In the genomic region with DNA sequence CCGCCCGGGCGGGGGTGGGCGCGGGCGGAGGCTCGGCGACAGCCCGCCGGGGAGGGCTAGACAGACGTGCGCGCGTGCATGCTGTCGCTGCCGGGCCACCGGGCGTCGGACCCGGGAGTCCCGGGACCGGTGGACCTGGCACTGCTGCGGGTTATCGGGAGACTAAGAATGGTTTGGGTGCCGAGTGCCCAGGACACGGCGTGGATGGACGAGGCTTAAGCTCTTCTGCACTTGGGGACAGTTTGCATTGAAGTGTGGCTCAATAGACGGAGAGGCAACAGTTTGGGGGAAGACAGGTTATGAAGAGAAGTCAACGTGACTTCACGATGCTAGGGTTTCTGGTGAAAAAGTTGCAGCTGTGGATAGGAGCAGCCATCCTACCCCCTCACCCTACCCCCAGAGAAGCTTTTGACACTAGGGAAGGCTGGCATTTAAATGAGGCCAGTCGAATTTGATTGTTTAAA, we compare ENCODE assay signal across 8 mouse cellular contexts. TPM values are rescaled to one million over a fixed set of nuclear protein-coding genes. Genes with fewer than 3 reads are reported as not detected.
DNase-seq lines count a peak whose midpoint lies in the region; ATAC-seq lines count a peak whose summit lies in the region.

No protein-coding gene starts in this region.

- peak overlapping the region; percentile 87 for H3K4me3 ChIP-seq in forebrain, embryonic 10.5 days
- H3K4me3 ChIP-seq in limb, embryonic 11.5 days (ENCODE audit: low read depth, low read length), result peak overlapping the region; percentile 74
- H3K4me3 ChIP-seq in neural tube, embryonic 12.5 days, result peak overlapping the region; percentile 95

- peak overlapping the region; percentile 89 for H3K9ac ChIP-seq in limb, embryonic 11.5 days (ENCODE audit: low read length)
- peak overlapping the region; percentile 94 for H3K9ac ChIP-seq in neural tube, embryonic 12.5 days

- H3K4me2 ChIP-seq in limb, embryonic 11.5 days (ENCODE audit: low read depth, severe bottlenecking), result peak overlapping the region; percentile 72
- peak overlapping the region; percentile 78 for H3K4me2 ChIP-seq in neural tube, embryonic 12.5 days (replicated peaks)

- no peaks in the 10 kb centered on the region for H3K9me3 ChIP-seq in forebrain, embryonic 10.5 days
- no peaks in the 10 kb centered on the region for H3K9me3 ChIP-seq in limb, embryonic 11.5 days (ENCODE audit: control insufficient read depth, low read length)
- no peaks in the 10 kb centered on the region for H3K9me3 ChIP-seq in neural tube, embryonic 12.5 days

- peaks cover 46% of the 10 kb centered on the region for H3K4me1 ChIP-seq in forebrain, embryonic 10.5 days
- H3K4me1 ChIP-seq in limb, embryonic 11.5 days (ENCODE audit: control insufficient read depth, insufficient read depth, low read length), result peaks cover 15% of the 10 kb centered on the region
- H3K4me1 ChIP-seq in neural tube, embryonic 12.5 days, result peaks cover 26% of the 10 kb centered on the region

- H3K27me3 ChIP-seq in forebrain, embryonic 10.5 days (ENCODE audit: poor library complexity, severe bottlenecking), result no peaks in the 10 kb centered on the region
- no peaks in the 10 kb centered on the region for H3K27me3 ChIP-seq in limb, embryonic 11.5 days (ENCODE audit: control insufficient read depth, insufficient read depth, low read length)
- H3K27me3 ChIP-seq in neural tube, embryonic 12.5 days (replicated peaks), result no peaks in the 10 kb centered on the region

- under 1% methylated on average over 32 of the region's 32 CpGs for WGBS in forebrain, embryonic 10.5 days
- under 1% methylated on average over 27 of the region's 32 CpGs for WGBS in limb, embryonic 11.5 days
- under 1% methylated on average over 32 of the region's 32 CpGs for WGBS in neural tube, embryonic 12.5 days

- no peak for ATAC-seq in limb, embryonic 11.5 days (ENCODE audit: insufficient number of reproducible peaks, low FRiP score, low TSS enrichment, low read depth)
- ATAC-seq in neural tube, embryonic 12.5 days (ENCODE audit: low FRiP score, low read depth), result no peak
- ATAC-seq in inflammation-experienced regulatory T-cells, adult 6 months, result no peak

- H3K27ac ChIP-seq in forebrain, embryonic 10.5 days, result peak overlapping the region; percentile 99
- H3K27ac ChIP-seq in limb, embryonic 11.5 days (replicated peaks; ENCODE audit: low read depth, low read length), result peak overlapping the region; percentile 84
- H3K27ac ChIP-seq in neural tube, embryonic 12.5 days, result peak overlapping the region; percentile 81

- DNase-seq in embryo, embryonic 10 days (ENCODE audit: low spot score), result peak; percentile 47
- no peak for DNase-seq in embryo, embryonic 11 days
- DNase-seq in right cerebral cortex, postnatal 14 days, result peak; percentile 30
- no peak for DNase-seq in right cerebral cortex, adult 18-20 months
- DNase-seq in forebrain, embryonic 10.5 days (ENCODE audit: extremely low spot score, low spot score), result peak; percentile 53
- peak; percentile 64 for DNase-seq in limb, embryonic 11.5 days (ENCODE audit: low spot score)

- no peaks in the 10 kb centered on the region for H3K36me3 ChIP-seq in forebrain, embryonic 10.5 days (replicated peaks)
- H3K36me3 ChIP-seq in limb, embryonic 11.5 days (ENCODE audit: control insufficient read depth, insufficient read depth, low read length), result no peaks in the 10 kb centered on the region
- H3K36me3 ChIP-seq in neural tube, embryonic 12.5 days, result no peaks in the 10 kb centered on the region

RNA-seq across cellular contexts. Expression of gene Mboat2, which starts 1.3 kb away (rescaled TPM):
- polyA plus RNA-seq in forebrain, embryonic 10.5 days (2016; fragmentation: Nextera tagmentation; extraction: Ambion mirVana), result 45.5 and 46.6 TPM in 2 replicates
- polyA plus RNA-seq in limb, embryonic 11.5 days (2014; fragmentation: Nextera tagmentation; extraction: Ambion mirVana), result 51.7 and 56.1 TPM in 2 replicates
- 56.9 and 62.1 TPM in 2 replicates for polyA plus RNA-seq in neural tube, embryonic 12.5 days (2016; fragmentation: Nextera tagmentation; extraction: Ambion mirVana)
- not detected for polyA plus RNA-seq in inflammation-experienced regulatory T-cells, adult 6 months (2017; shearing (Covaris generic))

Comparison
In these comparisons a context has a peak if more than half of its experiments do, and no peak if none do; other contexts are left out.
1. DNase-seq: peak in embryo, embryonic 10 days (single experiment), right cerebral cortex, postnatal 14 days (single experiment), forebrain, embryonic 10.5 days (single experiment) and limb, embryonic 11.5 days (single experiment); none in embryo, embryonic 11 days (single experiment) and right cerebral cortex, adult 18-20 months (single experiment).
2. RNA of gene Mboat2, which starts 1.3 kb away (polyA plus RNA-seq): 56.9 to 62.1 TPM in neural tube, embryonic 12.5 days, 51.7 to 56.1 TPM in limb, embryonic 11.5 days and 45.5 to 46.6 TPM in forebrain, embryonic 10.5 days; not detected in inflammation-experienced regulatory T-cells, adult 6 months; every median in the first group is over 10 times any median in the second.
3. Peak in every context shown above with its lines, with median percentiles within 50 percentile points of each other: H3K27ac ChIP-seq and H3K4me3 ChIP-seq.